Mouse (Mus musculus): Measurements from ENCODE around the gene Ncor2. TPM values are rescaled to one million over a fixed set of nuclear protein-coding genes. Genes with fewer than 3 reads are reported as not detected.

Gene Ncor2
- polyA plus RNA-seq, 1 experiment from 2014 or later: 14.9 TPM

DNA sequence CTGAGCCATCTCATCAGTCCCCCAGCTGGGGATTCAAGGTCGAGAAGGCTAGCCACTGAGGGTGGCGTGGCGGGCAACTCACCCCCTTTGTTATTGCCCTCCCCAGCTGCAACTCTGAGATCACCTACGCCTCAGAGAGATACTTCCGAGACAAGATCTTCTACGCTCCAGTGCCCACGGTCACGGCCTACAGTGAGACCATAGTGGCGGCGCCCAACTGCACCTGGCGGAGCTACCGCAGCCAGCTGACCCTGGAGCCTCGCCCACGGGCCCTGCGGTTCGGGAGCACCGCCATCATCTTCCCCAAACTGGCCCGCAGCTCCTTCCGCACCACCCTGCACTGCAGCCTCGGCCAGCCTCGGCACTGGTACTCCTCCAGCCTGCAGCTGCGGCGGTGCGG is 167.9 kb downstream of the Ncor2 start:
- no peak for ATAC-seq (replicated peaks; ENCODE audit: insufficient number of reproducible peaks, insufficient read depth, low FRiP score, low read depth)
- WGBS: 89% methylated on average over 24 of the region's 24 CpGs
- H3K9me3 ChIP-seq (replicated peaks): no peaks in the 10 kb centered on the region
- no peak overlapping the region for H3K27ac ChIP-seq
- no peak overlapping the region for H3K4me3 ChIP-seq
- H3K36me3 ChIP-seq: peaks cover 17% of the 10 kb centered on the region; the same call in 1 of the 2 replicates
- peaks cover 22% of the 10 kb centered on the region for H3K4me1 ChIP-seq (replicated peaks)
- H3K27me3 ChIP-seq: no peaks in the 10 kb centered on the region
- no peak overlapping the region for H3K9ac ChIP-seq
- no peak overlapping the region for H3K4me2 ChIP-seq

- H3K27ac ChIP-seq: 0 out of 2 replicates have a peak overlapping the region, but pooled peaks have one; percentile 26
- no peak overlapping the region for H3K9ac ChIP-seq
- WGBS: 64% methylated on average over 5 of the region's 5 CpGs
- no peak overlapping the region for H3K4me2 ChIP-seq
- peaks cover 45% of the 10 kb centered on the region for H3K4me1 ChIP-seq (replicated peaks)
- no peaks in the 10 kb centered on the region for H3K9me3 ChIP-seq (replicated peaks)
- H3K4me3 ChIP-seq: no peak overlapping the region
- H3K27me3 ChIP-seq: peaks cover 32% of the 10 kb centered on the region
- ATAC-seq (replicated peaks; ENCODE audit: insufficient number of reproducible peaks, insufficient read depth, low FRiP score, low read depth): no peak
- no peaks in the 10 kb centered on the region for H3K36me3 ChIP-seq
Observed at GRCm38 (mm10) chr5:125006896-125007295, 172.1 kb downstream of the Ncor2 start.

DNA sequence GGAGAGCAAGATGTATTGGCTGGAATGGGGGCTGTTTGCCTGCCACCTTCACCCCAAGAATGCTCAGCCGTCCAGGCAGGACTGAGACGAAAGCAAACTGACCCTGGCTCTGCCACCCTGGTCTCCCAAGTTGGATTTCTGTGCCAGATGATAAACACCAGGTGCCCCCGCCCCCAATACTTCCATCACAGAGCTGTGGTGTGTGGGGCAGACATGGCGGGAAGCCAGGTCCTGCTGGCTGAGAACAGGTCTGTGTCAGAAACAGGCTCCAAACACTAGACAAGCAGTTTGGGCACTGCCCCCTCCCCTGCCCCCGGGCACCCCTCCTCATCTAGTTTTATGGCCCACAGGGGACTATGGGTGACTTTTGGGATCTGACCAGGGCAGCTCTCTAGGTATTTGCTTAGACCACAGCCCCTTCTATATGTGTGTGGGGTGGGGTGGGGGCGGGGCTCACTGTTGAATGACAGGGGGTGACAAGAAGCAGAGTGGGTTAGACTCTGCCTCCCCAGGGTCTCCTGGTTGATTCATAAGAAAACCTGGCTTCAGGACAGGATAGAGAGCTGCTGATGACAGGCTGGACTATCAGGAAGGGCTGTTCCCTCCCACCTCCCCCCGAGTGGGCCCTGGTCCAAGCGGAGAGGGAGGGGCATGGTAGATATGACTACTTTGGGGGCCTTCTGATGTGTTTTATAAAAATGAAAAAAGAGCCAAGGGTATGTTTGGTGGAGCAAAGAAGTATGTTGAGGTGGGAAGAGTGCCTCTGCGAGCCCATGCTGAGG is 173.0 kb downstream of the Ncor2 start:
- 28% methylated on average over 9 of the region's 9 CpGs for WGBS
- H3K9me3 ChIP-seq (replicated peaks): no peaks in the 10 kb centered on the region
- H3K27ac ChIP-seq: 0 out of 2 replicates have a peak overlapping the region, but pooled peaks have one; percentile 26
- H3K4me1 ChIP-seq (replicated peaks): peaks cover 45% of the 10 kb centered on the region
- no peaks in the 10 kb centered on the region for H3K36me3 ChIP-seq
- H3K9ac ChIP-seq: no peak overlapping the region
- H3K4me3 ChIP-seq: no peak overlapping the region
- peak overlapping the region; percentile 44 for H3K4me2 ChIP-seq
- H3K27me3 ChIP-seq: peaks cover 32% of the 10 kb centered on the region
- peak; percentile 41; the same call in 1 of the 2 replicates for ATAC-seq (replicated peaks; ENCODE audit: insufficient number of reproducible peaks, insufficient read depth, low FRiP score, low read depth)

DNA sequence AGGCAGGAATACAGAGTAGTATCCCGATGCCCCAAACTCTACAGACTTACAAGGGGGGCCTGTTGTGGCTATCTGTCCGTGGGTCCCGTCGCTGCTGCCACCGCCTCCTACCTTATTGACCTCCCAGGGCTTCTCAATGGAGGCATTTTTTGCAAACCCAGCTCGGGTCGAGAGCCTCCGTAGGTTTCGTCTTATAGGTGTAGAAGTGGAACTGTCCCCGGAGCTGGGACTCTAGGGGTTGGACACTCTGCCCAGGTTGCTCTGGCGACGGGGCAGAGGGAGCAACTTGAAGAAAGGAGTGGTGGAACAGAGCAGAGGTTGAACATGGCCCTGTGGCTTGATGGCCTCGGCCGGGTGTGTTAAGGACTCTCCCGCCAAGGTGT is 175.2 kb downstream of the Ncor2 start:
- H3K4me3 ChIP-seq: peak overlapping the region; percentile 44
- 11% methylated on average over 15 of the region's 15 CpGs for WGBS

DNA sequence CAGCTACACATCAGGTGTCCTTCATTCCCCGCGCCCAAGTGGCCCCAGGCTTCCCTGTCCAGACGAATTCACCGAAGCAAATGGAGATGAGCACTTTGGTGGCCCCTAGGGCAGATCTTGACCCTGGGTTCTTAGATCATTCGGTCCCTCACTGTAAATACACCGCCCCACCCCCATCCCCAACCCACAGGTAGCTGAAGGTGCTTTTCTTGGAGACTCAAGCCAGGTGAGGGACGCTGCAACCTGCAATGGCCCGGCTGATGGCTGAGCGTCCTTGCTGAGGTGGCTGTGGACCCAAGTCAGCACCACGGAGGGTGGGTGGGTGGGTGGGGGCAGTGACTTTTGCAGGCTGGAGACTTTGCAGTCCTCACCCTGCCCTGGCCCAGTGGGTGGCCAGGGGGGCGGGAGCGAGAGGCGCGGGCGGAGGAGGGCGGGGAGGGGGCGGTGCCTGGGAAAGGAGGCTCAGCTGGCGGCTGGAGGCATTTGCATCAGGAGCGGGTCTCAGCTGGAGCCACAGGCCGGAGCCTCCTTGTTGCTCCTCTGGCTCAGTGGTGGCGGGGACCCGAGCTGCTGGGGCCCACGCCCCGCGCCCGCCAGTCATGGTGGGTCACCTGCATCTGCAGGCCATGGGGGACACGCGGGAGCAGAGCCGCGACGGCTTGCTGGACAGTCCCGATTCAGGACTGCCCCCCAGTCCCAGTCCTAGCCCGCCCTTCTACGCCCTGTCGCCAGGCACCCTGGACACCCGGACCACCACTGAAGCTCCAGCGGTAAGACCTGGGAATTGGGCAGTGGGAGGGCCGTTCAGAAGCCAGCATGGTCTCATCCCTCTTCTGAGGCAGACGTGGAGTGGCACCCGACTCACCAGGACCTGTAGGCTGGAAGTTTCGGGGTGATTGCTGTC is 175.8 kb downstream of the Ncor2 start, which contains the start of gene Rflna:
Gene Rflna (plus strand): TSS at position 253 of the 904 bp plus-strand sequence.
- H3K9ac ChIP-seq: peak within 1 kb of the TSS; percentile 53
- peak within 1 kb of the TSS; percentile 44 for H3K4me3 ChIP-seq
- H3K9me3 ChIP-seq (replicated peaks): no peaks in the 10 kb centered on the region
- ATAC-seq (replicated peaks; ENCODE audit: insufficient number of reproducible peaks, insufficient read depth, low FRiP score, low read depth): peak; percentile 47
- H3K4me1 ChIP-seq (replicated peaks): peaks cover 38% of the 10 kb centered on the region
- peak within 1 kb of the TSS; percentile 77 for H3K4me2 ChIP-seq
- H3K27ac ChIP-seq: no peak within 1 kb of the TSS
- H3K27me3 ChIP-seq: peaks cover 32% of the 10 kb centered on the region
- H3K36me3 ChIP-seq: no peaks in the 10 kb centered on the region
- 3% methylated on average over 36 of the region's 41 CpGs for WGBS

More for the DNA sequence above, 175.2 kb downstream of the Ncor2 start:
- Histone ChIP-seq H3K9me3 (replicated peaks) (no peaks in the 10 kb centered on the region), H3K4me1 (replicated peaks) (peaks cover 40% of the 10 kb centered on the region), H3K27ac (no peak overlapping the region), H3K36me3 (no peaks in the 10 kb centered on the region), H3K27me3 (peaks cover 32% of the 10 kb centered on the region), H3K4me2 (peak overlapping the region; percentile 77), H3K9ac (peak overlapping the region; percentile 53)
- ATAC-seq (replicated peaks; ENCODE audit: insufficient number of reproducible peaks, insufficient read depth, low FRiP score, low read depth): no peak

GRCm38 (mm10) chr5:125000756-125001250 is 178.2 kb downstream of the Ncor2 start:
- no peaks in the 10 kb centered on the region for H3K9me3 ChIP-seq (replicated peaks)
- H3K4me3 ChIP-seq: no peak overlapping the region
- ATAC-seq (replicated peaks; ENCODE audit: insufficient number of reproducible peaks, insufficient read depth, low FRiP score, low read depth): no peak
- H3K9ac ChIP-seq: no peak overlapping the region
- 75% methylated on average over 10 of the region's 10 CpGs for WGBS
- peaks cover 23% of the 10 kb centered on the region for H3K4me1 ChIP-seq (replicated peaks)
- H3K27ac ChIP-seq: no peak overlapping the region
- no peak overlapping the region for H3K4me2 ChIP-seq
- H3K27me3 ChIP-seq: peaks cover 32% of the 10 kb centered on the region
- H3K36me3 ChIP-seq: no peaks in the 10 kb centered on the region

DNA sequence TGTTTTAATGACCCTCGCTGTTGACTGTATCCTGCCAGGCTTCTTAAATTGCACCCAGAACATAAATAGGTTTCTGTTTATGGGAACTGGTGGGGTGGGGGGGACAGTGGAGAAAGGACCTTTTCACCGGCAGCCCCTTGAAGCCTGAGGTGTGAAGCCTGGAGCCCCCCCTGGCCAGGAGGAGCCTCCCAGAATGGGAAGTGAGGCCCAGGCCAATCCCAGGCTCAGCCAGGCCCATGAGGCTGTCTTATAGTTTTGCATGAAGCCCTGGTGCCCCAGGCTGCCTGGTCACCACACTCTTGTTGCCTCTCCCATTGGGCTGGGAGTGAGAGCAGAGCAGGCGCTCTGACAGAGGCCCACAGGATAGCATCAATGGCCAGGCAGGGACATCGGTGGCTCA is 181.1 kb downstream of the Ncor2 start:
- H3K27me3 ChIP-seq: peaks cover 7% of the 10 kb centered on the region
- no peak overlapping the region for H3K27ac ChIP-seq
- H3K4me1 ChIP-seq (replicated peaks): peaks cover 10% of the 10 kb centered on the region
- no peak overlapping the region for H3K4me2 ChIP-seq
- H3K9ac ChIP-seq: no peak overlapping the region
- H3K9me3 ChIP-seq (replicated peaks): no peaks in the 10 kb centered on the region
- 85% methylated on average over 4 of the region's 4 CpGs for WGBS
- no peaks in the 10 kb centered on the region for H3K36me3 ChIP-seq
- no peak for ATAC-seq (replicated peaks; ENCODE audit: insufficient number of reproducible peaks, insufficient read depth, low FRiP score, low read depth)
- H3K4me3 ChIP-seq: no peak overlapping the region

DNA sequence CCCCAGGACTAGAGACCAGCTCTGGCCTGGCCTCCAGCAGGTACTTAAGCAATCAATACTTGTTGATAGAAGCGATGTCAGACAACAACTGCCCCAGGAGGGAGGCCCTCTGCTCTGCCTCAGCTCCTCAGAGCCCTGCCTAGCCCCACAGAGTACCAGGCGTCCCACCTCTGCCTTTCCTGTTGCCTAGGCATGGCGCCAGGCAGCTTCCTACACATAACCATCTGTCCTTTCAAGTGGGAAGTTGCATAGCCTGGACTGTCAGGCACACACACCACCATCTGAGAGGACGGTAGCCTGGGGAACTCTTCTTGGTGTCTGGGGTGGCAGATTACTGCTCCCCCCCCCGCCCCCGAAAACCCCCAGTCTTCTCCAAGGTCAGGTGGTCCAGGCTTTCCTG is 182.2 kb downstream of the Ncor2 start:
- WGBS: 50% methylated on average over 6 of the region's 6 CpGs
- no peaks in the 10 kb centered on the region for H3K36me3 ChIP-seq
- no peak for ATAC-seq (replicated peaks; ENCODE audit: insufficient number of reproducible peaks, insufficient read depth, low FRiP score, low read depth)

DNA sequence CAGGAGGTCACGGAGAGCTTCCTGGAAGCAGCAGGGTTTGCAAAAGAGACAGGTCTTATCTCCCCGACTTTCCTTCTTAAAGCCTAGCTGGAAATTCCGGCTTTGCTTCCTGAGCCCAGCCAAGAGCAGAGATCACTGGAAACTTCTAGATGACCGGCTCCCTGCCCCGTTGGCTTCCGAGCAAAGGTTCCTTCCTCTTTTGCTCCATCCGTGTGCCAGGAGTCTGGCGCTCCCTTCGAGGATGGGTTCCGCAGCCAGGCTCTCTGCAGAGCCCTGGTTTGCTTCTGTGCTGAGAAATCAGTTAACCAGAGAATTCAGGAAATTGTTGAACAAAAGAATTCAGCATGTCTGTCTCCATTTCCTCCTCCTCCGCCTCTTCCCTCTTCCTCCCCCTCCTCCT is 186.1 kb downstream of the Ncor2 start:
- peaks cover 29% of the 10 kb centered on the region for H3K4me1 ChIP-seq (replicated peaks)
- no peaks in the 10 kb centered on the region for H3K9me3 ChIP-seq (replicated peaks)
- no peaks in the 10 kb centered on the region for H3K36me3 ChIP-seq
- H3K27me3 ChIP-seq: no peaks in the 10 kb centered on the region
- WGBS: 48% methylated on average over 11 of the region's 11 CpGs
- H3K4me3 ChIP-seq: no peak overlapping the region
- H3K4me2 ChIP-seq: no peak overlapping the region
- ATAC-seq (replicated peaks; ENCODE audit: insufficient number of reproducible peaks, insufficient read depth, low FRiP score, low read depth): peak; percentile 37; the same call in 1 of the 2 replicates
- peak overlapping the region; percentile 69 for H3K27ac ChIP-seq
- H3K9ac ChIP-seq: no peak overlapping the region

More for the DNA sequence above, 182.2 kb downstream of the Ncor2 start:
- Histone ChIP-seq H3K4me2 (no peak overlapping the region), H3K27ac (no peak overlapping the region), H3K4me3 (no peak overlapping the region), H3K9me3 (replicated peaks) (no peaks in the 10 kb centered on the region), H3K9ac (no peak overlapping the region; the same call in 1 of the 2 replicates), H3K4me1 (replicated peaks) (peaks cover 17% of the 10 kb centered on the region), H3K27me3 (no peaks in the 10 kb centered on the region)

GRCm38 (mm10) chr5:124992323-124992722 is 186.7 kb downstream of the Ncor2 start:
- Histone ChIP-seq H3K4me3 (no peak overlapping the region), H3K36me3 (no peaks in the 10 kb centered on the region), H3K4me1 (replicated peaks) (peaks cover 29% of the 10 kb centered on the region), H3K4me2 (no peak overlapping the region), H3K9me3 (replicated peaks) (no peaks in the 10 kb centered on the region), H3K27ac (peak overlapping the region; percentile 69), H3K9ac (no peak overlapping the region), H3K27me3 (no peaks in the 10 kb centered on the region)
- 79% methylated on average over 8 of the region's 8 CpGs for WGBS
- no peak for ATAC-seq (replicated peaks; ENCODE audit: insufficient number of reproducible peaks, insufficient read depth, low FRiP score, low read depth)

- H3K9ac ChIP-seq: no peak overlapping the region
- WGBS: 50% methylated on average over 2 of the region's 2 CpGs
- H3K9me3 ChIP-seq (replicated peaks): no peaks in the 10 kb centered on the region
- no peaks in the 10 kb centered on the region for H3K27me3 ChIP-seq
- H3K4me2 ChIP-seq: no peak overlapping the region
- no peaks in the 10 kb centered on the region for H3K36me3 ChIP-seq
- peaks cover 25% of the 10 kb centered on the region for H3K4me1 ChIP-seq (replicated peaks)
- no peak overlapping the region for H3K4me3 ChIP-seq
- ATAC-seq (replicated peaks; ENCODE audit: insufficient number of reproducible peaks, insufficient read depth, low FRiP score, low read depth): peak; percentile 57; the same call in 1 of the 2 replicates
- peak overlapping the region; percentile 32; the same call in 1 of the 2 replicates for H3K27ac ChIP-seq
Observed at GRCm38 (mm10) chr5:124989724-124990123, 189.3 kb downstream of the Ncor2 start.
